ENCODE assay signal across 19 mouse cellular contexts in the genomic region with DNA sequence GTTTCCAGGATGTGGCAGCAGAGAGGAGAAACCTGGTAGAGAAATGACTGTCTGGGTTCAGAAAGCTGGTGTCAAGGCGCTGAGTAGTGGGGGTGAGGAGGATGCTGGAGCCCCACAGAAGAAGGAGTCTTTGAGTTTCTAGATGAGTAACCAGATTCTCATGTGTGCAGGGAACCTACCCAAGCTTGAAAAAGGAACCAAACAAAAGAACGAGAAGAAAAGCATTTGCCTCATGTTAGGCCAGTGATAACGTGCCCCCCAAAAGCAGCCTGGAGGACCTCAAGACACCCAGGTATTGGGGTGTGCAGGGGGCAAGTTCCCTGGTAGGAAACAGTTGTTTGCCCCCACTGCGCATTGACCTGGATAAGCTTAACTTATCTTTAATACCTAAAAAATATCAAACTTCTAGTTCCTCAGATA. TPM values are rescaled to one million over a fixed set of nuclear protein-coding genes. Genes with fewer than 3 reads are reported as not detected.
DNase-seq lines count a peak whose midpoint lies in the region; ATAC-seq lines count a peak whose summit lies in the region.
"Had no signal": no experiment of that assay in that cellular context is flagged by ENCODE, and none has a peak within 500 bp of the region (broad histone marks: within the 10 kb centered on the region; RNA-seq: fewer than 3 reads in every experiment).

No protein-coding gene starts in this region.

- peaks cover 38% of the 10 kb centered on the region for H3K4me1 ChIP-seq in hindbrain, embryonic 10.5 days (replicated peaks)
- H3K4me1 ChIP-seq in hindbrain, embryonic 16.5 days (ENCODE audit: control insufficient read depth, insufficient read depth, low read depth, low read length) = no peaks in the 10 kb centered on the region
- H3K4me1 ChIP-seq: limb, embryonic 10.5 days; neural tube, embryonic 15.5 days had no signal

- no peak overlapping the region for H3K9ac ChIP-seq in hindbrain, embryonic 16.5 days (ENCODE audit: low read depth, low read length)
- H3K9ac ChIP-seq: embryonic facial prominence, embryonic 12.5 days; neural tube, embryonic 15.5 days had no signal

- no peak overlapping the region for H3K4me2 ChIP-seq in hindbrain, embryonic 16.5 days (ENCODE audit: low read length)
- H3K4me2 ChIP-seq: embryonic facial prominence, embryonic 12.5 days; liver, embryonic 11.5 days; neural tube, embryonic 15.5 days had no signal

- H3K27me3 ChIP-seq in hindbrain, embryonic 10.5 days (ENCODE audit: insufficient read depth, poor library complexity, severe bottlenecking) = no peaks in the 10 kb centered on the region
- H3K27me3 ChIP-seq in hindbrain, embryonic 16.5 days (replicated peaks; ENCODE audit: control insufficient read depth, insufficient read depth, low read length) = no peaks in the 10 kb centered on the region
- H3K27me3 ChIP-seq: embryonic facial prominence, embryonic 12.5 days; neural tube, embryonic 15.5 days had no signal

- ATAC-seq in hindbrain, embryonic 16.5 days = no peak
- ATAC-seq in activated CD4-positive, CD25-positive, alpha-beta regulatory T cell, adult 4 months = peak; percentile 86

- no peaks in the 10 kb centered on the region for H3K36me3 ChIP-seq in hindbrain, embryonic 10.5 days
- no peaks in the 10 kb centered on the region for H3K36me3 ChIP-seq in hindbrain, embryonic 16.5 days (ENCODE audit: control insufficient read depth, insufficient read depth, low read length)
- H3K36me3 ChIP-seq: embryonic facial prominence, embryonic 12.5 days; limb, embryonic 10.5 days; neural tube, embryonic 15.5 days had no signal

- H3K27ac ChIP-seq in hindbrain, embryonic 10.5 days = peak overlapping the region; percentile 76
- H3K27ac ChIP-seq in hindbrain, embryonic 16.5 days (ENCODE audit: low read depth, low read length) = no peak overlapping the region
- H3K27ac ChIP-seq: embryonic facial prominence, embryonic 12.5 days; layer of hippocampus, adult 2 months; limb, embryonic 10.5 days; neural tube, embryonic 15.5 days had no signal

- H3K9me3 ChIP-seq in hindbrain, embryonic 10.5 days = no peaks in the 10 kb centered on the region
- no peaks in the 10 kb centered on the region for H3K9me3 ChIP-seq in hindbrain, embryonic 16.5 days (ENCODE audit: control insufficient read depth, low read length)
- H3K9me3 ChIP-seq: embryonic facial prominence, embryonic 12.5 days; limb, embryonic 10.5 days; neural tube, embryonic 15.5 days had no signal

- DNase-seq in hindbrain, embryonic 10.5 days (ENCODE audit: low spot score) = no peak
- peak; percentile 34 for DNase-seq in retina, embryonic 14.5 days (ENCODE audit: low spot score)
- DNase-seq in retina, postnatal 1 day = no peak
- DNase-seq in spleen, postnatal 10 days (ENCODE audit: low spot score in 2 of 2) = no peak
- no peak for DNase-seq in urinary bladder, adult 18-20 months (ENCODE audit: low spot score in 2 of 2)
- DNase-seq: adrenal gland, postnatal 14 days; cerebellum, adult 11-12 months; cerebellum, postnatal 36 days; gastrocnemius, postnatal 25 days; lung, adult 2 months; lung, postnatal 36 days; thymus, adult 18-20 months had no signal

- no peak overlapping the region for H3K4me3 ChIP-seq in hindbrain, embryonic 10.5 days
- no peak overlapping the region for H3K4me3 ChIP-seq in hindbrain, embryonic 16.5 days (ENCODE audit: low read length)
- H3K4me3 ChIP-seq: embryonic facial prominence, embryonic 12.5 days; layer of hippocampus, adult 2 months; limb, embryonic 10.5 days; neural tube, embryonic 15.5 days had no signal

- WGBS in hindbrain, embryonic 10.5 days = 63% methylated on average over 4 of the region's 4 CpGs
- WGBS in hindbrain, embryonic 16.5 days = 54% methylated on average over 4 of the region's 4 CpGs

RNA-seq across cellular contexts. Expression of gene Ptpn13, which starts 17.3 kb away (rescaled TPM):
- polyA plus RNA-seq in hindbrain, embryonic 10.5 days (2016; fragmentation: Nextera tagmentation; extraction: Ambion mirVana) = 16.6 and 18.8 TPM in 2 replicates
- polyA plus RNA-seq in hindbrain, embryonic 16.5 days (2015; fragmentation: Nextera tagmentation; extraction: Ambion mirVana) = 3.3 and 4.2 TPM in 2 replicates
- polyA plus RNA-seq in activated CD4-positive, CD25-positive, alpha-beta regulatory T cell, adult 4 months (2017; shearing (Covaris generic)) = 10 to 100 TPM; 19.6 to 20.3 TPM
